In the genomic region with DNA sequence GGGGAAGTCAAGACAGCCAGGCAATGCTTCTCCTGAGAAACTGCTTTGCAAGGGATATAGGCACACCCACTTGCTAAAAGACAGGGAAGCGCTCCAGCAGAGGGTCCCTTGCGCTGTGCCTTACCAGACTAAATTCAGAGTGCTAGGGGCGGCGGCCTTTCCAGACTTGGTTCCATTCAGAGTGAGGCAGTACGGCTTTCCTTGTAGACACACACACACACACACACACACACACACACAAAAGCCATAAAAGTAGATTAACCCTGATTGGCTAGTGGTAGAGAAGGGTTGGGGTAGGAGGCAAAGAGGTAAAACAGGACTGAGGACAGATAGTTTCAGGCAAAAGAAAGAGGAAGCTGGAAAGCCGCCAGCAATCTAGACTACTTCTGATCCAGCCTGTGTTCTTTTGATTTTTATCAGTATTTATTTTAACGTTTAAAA, we compare ENCODE assay signal across 8 mouse cellular contexts. TPM values are rescaled to one million over a fixed set of nuclear protein-coding genes. Genes with fewer than 3 reads are reported as not detected.
DNase-seq lines count a peak whose midpoint lies in the region; ATAC-seq and TF ChIP-seq lines count a peak whose summit lies in the region.

No protein-coding gene starts in this region.

- H3K27me3 ChIP-seq in heart, embryonic 12.5 days (replicated peaks) = 0 out of 2 replicates have a peak, but pooled peaks cover 6% of the 10 kb centered on the region
- peaks cover 7% of the 10 kb centered on the region; the same call in 1 of the 2 replicates for H3K27me3 ChIP-seq in hindbrain, embryonic 15.5 days
- H3K27me3 ChIP-seq in midbrain, embryonic 11.5 days (ENCODE audit: control insufficient read depth, insufficient read depth, low read length) = peaks cover 14% of the 10 kb centered on the region
- H3K27me3 ChIP-seq in cerebellum, adult 2 months (ENCODE audit: control insufficient read depth, insufficient read depth, low read length) = peaks cover 2% of the 10 kb centered on the region; the same call in 1 of the 2 replicates

- H3K9me3 ChIP-seq in heart, embryonic 12.5 days (replicated peaks) = no peaks in the 10 kb centered on the region
- H3K9me3 ChIP-seq in hindbrain, embryonic 15.5 days = no peaks in the 10 kb centered on the region
- H3K9me3 ChIP-seq in midbrain, embryonic 11.5 days (ENCODE audit: control insufficient read depth, low read length) = no peaks in the 10 kb centered on the region

- WGBS in heart, embryonic 12.5 days = 32% methylated on average over 7 of the region's 7 CpGs
- 24% methylated on average over 7 of the region's 7 CpGs for WGBS in hindbrain, embryonic 15.5 days
- WGBS in midbrain, embryonic 11.5 days = 28% methylated on average over 7 of the region's 7 CpGs
- 31% methylated on average over 7 of the region's 7 CpGs for WGBS in cerebellum, adult 2 months

- no peak for ATAC-seq in heart, embryonic 12.5 days (ENCODE audit: insufficient number of reproducible peaks, low FRiP score)
- ATAC-seq in hindbrain, embryonic 15.5 days (ENCODE audit: low FRiP score, low read depth) = peak; percentile 48; the same call in 1 of the 2 replicates
- peak; percentile 33; the same call in 1 of the 2 replicates for ATAC-seq in midbrain, embryonic 11.5 days (ENCODE audit: low FRiP score)

- intact Hi-C loops in heart, postnatal 36 days (cut with DNase I) = no loop called here

- peak overlapping the region; percentile 50 for H3K4me2 ChIP-seq in heart, embryonic 12.5 days
- peak overlapping the region; percentile 100 for H3K4me2 ChIP-seq in hindbrain, embryonic 15.5 days
- H3K4me2 ChIP-seq in midbrain, embryonic 11.5 days = no peak overlapping the region

- DNase-seq in heart, postnatal 36 days = no peak
- DNase-seq in embryo, embryonic 10.5 days (ENCODE audit: low spot score) = peak; percentile 56
- peak; percentile 87 for DNase-seq in midbrain, embryonic 11.5 days (ENCODE audit: low spot score, missing footprints)
- DNase-seq in spleen, postnatal 36 days (ENCODE audit: low spot score in 2 of 2) = no peak
- no peak for DNase-seq in layer of hippocampus, postnatal 14 days (ENCODE audit: low spot score in 2 of 2)
- DNase-seq in cerebellum, adult 2 months = no peak

- 0 out of 2 replicates have a peak, but pooled peaks cover 3% of the 10 kb centered on the region for H3K4me1 ChIP-seq in heart, embryonic 12.5 days (replicated peaks)
- H3K4me1 ChIP-seq in hindbrain, embryonic 15.5 days (replicated peaks) = peaks cover 4% of the 10 kb centered on the region; the same call in 1 of the 2 replicates
- H3K4me1 ChIP-seq in midbrain, embryonic 11.5 days (ENCODE audit: control insufficient read depth, insufficient read depth, low read length) = peaks cover 2% of the 10 kb centered on the region; the same call in 1 of the 2 replicates
- H3K4me1 ChIP-seq in cerebellum, adult 2 months (ENCODE audit: control insufficient read depth, insufficient read depth, low read length) = no peaks in the 10 kb centered on the region

- no peak for TF ChIP-seq POLR2A in cerebellum, adult 2 months (IDR thresholded peaks at IDR 0.05; ENCODE audit: borderline replicate concordance, insufficient read depth, low read length)

- H3K27ac ChIP-seq in heart, embryonic 12.5 days (ENCODE audit: poor library complexity, severe bottlenecking) = no peak overlapping the region
- H3K27ac ChIP-seq in hindbrain, embryonic 15.5 days (replicated peaks) = no peak overlapping the region
- no peak overlapping the region for H3K27ac ChIP-seq in midbrain, embryonic 11.5 days (ENCODE audit: low read depth, low read length)
- no peak overlapping the region for H3K27ac ChIP-seq in cerebellum, adult 2 months (ENCODE audit: insufficient read depth, low read length)

- no peak overlapping the region for H3K9ac ChIP-seq in heart, embryonic 12.5 days
- H3K9ac ChIP-seq in hindbrain, embryonic 15.5 days = no peak overlapping the region
- no peak overlapping the region for H3K9ac ChIP-seq in midbrain, embryonic 11.5 days (ENCODE audit: low read length)

- no peaks in the 10 kb centered on the region for H3K36me3 ChIP-seq in heart, embryonic 12.5 days
- H3K36me3 ChIP-seq in hindbrain, embryonic 15.5 days = no peaks in the 10 kb centered on the region
- no peaks in the 10 kb centered on the region for H3K36me3 ChIP-seq in midbrain, embryonic 11.5 days (ENCODE audit: control insufficient read depth, insufficient read depth, low read length)

- TF ChIP-seq CTCF in cerebellum, adult 2 months (IDR thresholded peaks at IDR 0.05; ENCODE audit: borderline replicate concordance, insufficient read depth, low read depth, low read length) = no peak

- no peak overlapping the region; the same call in 1 of the 2 replicates for H3K4me3 ChIP-seq in heart, embryonic 12.5 days
- H3K4me3 ChIP-seq in hindbrain, embryonic 15.5 days = peak overlapping the region; percentile 14; the same call in 1 of the 2 replicates
- H3K4me3 ChIP-seq in midbrain, embryonic 11.5 days (ENCODE audit: low read depth, low read length) = no peak overlapping the region
- no peak overlapping the region for H3K4me3 ChIP-seq in cerebellum, adult 2 months (replicated peaks; ENCODE audit: insufficient read depth, low read depth, low read length)

RNA-seq across cellular contexts. Expression of gene Adgrg6, which starts 0.7 kb away (rescaled TPM):
- 28.4 and 33.8 TPM in 2 replicates for polyA plus RNA-seq in heart, embryonic 12.5 days (2016; fragmentation: Nextera tagmentation; extraction: Ambion mirVana)
- 1 to 10 TPM; 2.1 to 2.5 TPM for total RNA-seq in heart, postnatal 36 days (2021)
- polyA plus RNA-seq in hindbrain, embryonic 15.5 days (2015; fragmentation: Nextera tagmentation; extraction: Ambion mirVana) = 1.9 and 2.1 TPM in 2 replicates
- polyA plus RNA-seq in midbrain, embryonic 11.5 days (2014; fragmentation: Nextera tagmentation; extraction: Ambion mirVana) = 1.2 and 1.9 TPM in 2 replicates
- total RNA-seq in layer of hippocampus, postnatal 14 days (2021) = 1 to 10 TPM; 1.8 to 2.0 TPM
- 1.00 and 1.1 TPM in 2 replicates for polyA plus RNA-seq in cerebellum, adult 2 months (2012; rRNA removed)

Comparison
In these comparisons a context has a peak if more than half of its experiments do, and no peak if none do; other contexts are left out.
1. DNase-seq: peak in embryo, embryonic 10.5 days (single experiment) and midbrain, embryonic 11.5 days (single experiment); none in heart, postnatal 36 days (0 of 2), spleen, postnatal 36 days (0 of 2), layer of hippocampus, postnatal 14 days (0 of 2) and cerebellum, adult 2 months (0 of 2).